Mouse (Mus musculus): ENCODE data around the gene Ect2. TPM values are rescaled to one million over a fixed set of nuclear protein-coding genes. Genes with fewer than 3 reads are reported as not detected.

The Ect2 gene
- polyA plus RNA-seq, 1 experiment from 2014 or later, result 55.9 TPM

GRCm38 (mm10) chr3:27070340-27070739 lies 83.3 kb downstream of the Ect2 start:
- no peaks in the 10 kb centered on the region for H3K9me3 ChIP-seq (replicated peaks; ENCODE audit: control insufficient read depth, low read length)
- H3K4me2 ChIP-seq, result no peak overlapping the region
- H3K4me1 ChIP-seq (ENCODE audit: control insufficient read depth, insufficient read depth, low read length), result no peaks in the 10 kb centered on the region
- H3K4me3 ChIP-seq (ENCODE audit: low read depth, low read length), result no peak overlapping the region
- no peak overlapping the region for H3K27ac ChIP-seq (ENCODE audit: low read depth, low read length)
- no peaks in the 10 kb centered on the region for H3K36me3 ChIP-seq (ENCODE audit: control insufficient read depth, insufficient read depth, low read length)
- no peak overlapping the region for H3K9ac ChIP-seq (ENCODE audit: low read depth, low read length)
- no peaks in the 10 kb centered on the region for H3K27me3 ChIP-seq (ENCODE audit: control insufficient read depth, insufficient read depth, low read length)
- no peak for ATAC-seq (replicated peaks; ENCODE audit: insufficient number of reproducible peaks, low FRiP score, low TSS enrichment)
- 85% methylated on average over 9 of the region's 9 CpGs for WGBS (ENCODE audit: insufficient replicate concordance)

- no peak overlapping the region for H3K4me3 ChIP-seq (ENCODE audit: low read depth, low read length)
- H3K4me1 ChIP-seq (ENCODE audit: control insufficient read depth, insufficient read depth, low read length), result no peaks in the 10 kb centered on the region
- H3K27me3 ChIP-seq (ENCODE audit: control insufficient read depth, insufficient read depth, low read length), result no peaks in the 10 kb centered on the region
- no peak overlapping the region for H3K27ac ChIP-seq (ENCODE audit: low read depth, low read length)
- no peaks in the 10 kb centered on the region for H3K36me3 ChIP-seq (ENCODE audit: control insufficient read depth, insufficient read depth, low read length)
- H3K9me3 ChIP-seq (replicated peaks; ENCODE audit: control insufficient read depth, low read length), result no peaks in the 10 kb centered on the region
- no peak for ATAC-seq (replicated peaks; ENCODE audit: insufficient number of reproducible peaks, low FRiP score, low TSS enrichment)
- no peak overlapping the region for H3K9ac ChIP-seq (ENCODE audit: low read depth, low read length)
- no peak overlapping the region for H3K4me2 ChIP-seq
Observed at GRCm38 (mm10) chr3:27067206-27067605, 86.5 kb downstream of the Ect2 start.

- Histone ChIP-seq H3K36me3 (ENCODE audit: control insufficient read depth, insufficient read depth, low read length) (no peaks in the 10 kb centered on the region), H3K4me1 (ENCODE audit: control insufficient read depth, insufficient read depth, low read length) (no peaks in the 10 kb centered on the region), H3K9me3 (replicated peaks; ENCODE audit: control insufficient read depth, low read length) (no peaks in the 10 kb centered on the region), H3K27me3 (ENCODE audit: control insufficient read depth, insufficient read depth, low read length) (no peaks in the 10 kb centered on the region), H3K4me3 (ENCODE audit: low read depth, low read length) (no peak overlapping the region), H3K4me2 (no peak overlapping the region), H3K27ac (ENCODE audit: low read depth, low read length) (no peak overlapping the region), H3K9ac (ENCODE audit: low read depth, low read length) (no peak overlapping the region)
- ATAC-seq (replicated peaks; ENCODE audit: insufficient number of reproducible peaks, low FRiP score, low TSS enrichment), result no peak
- WGBS (ENCODE audit: insufficient replicate concordance), result 79% methylated on average over 2 of the region's 2 CpGs
Observed at GRCm38 (mm10) chr3:27064886-27065285, 88.8 kb downstream of the Ect2 start.

GRCm38 (mm10) chr3:27063399-27064260 lies 90.0 kb downstream of the Ect2 start:
- no peak for ATAC-seq (replicated peaks; ENCODE audit: insufficient number of reproducible peaks, low FRiP score, low TSS enrichment)
- Histone ChIP-seq H3K36me3 (ENCODE audit: control insufficient read depth, insufficient read depth, low read length) (no peaks in the 10 kb centered on the region), H3K4me1 (ENCODE audit: control insufficient read depth, insufficient read depth, low read length) (no peaks in the 10 kb centered on the region), H3K9me3 (replicated peaks; ENCODE audit: control insufficient read depth, low read length) (no peaks in the 10 kb centered on the region), H3K4me3 (ENCODE audit: low read depth, low read length) (no peak overlapping the region), H3K9ac (ENCODE audit: low read depth, low read length) (no peak overlapping the region), H3K4me2 (no peak overlapping the region), H3K27ac (ENCODE audit: low read depth, low read length) (no peak overlapping the region), H3K27me3 (ENCODE audit: control insufficient read depth, insufficient read depth, low read length) (no peaks in the 10 kb centered on the region)
- 78% methylated on average over 11 of the region's 11 CpGs for WGBS (ENCODE audit: insufficient replicate concordance)

- 88% methylated on average over 12 of the region's 12 CpGs for WGBS (ENCODE audit: insufficient replicate concordance)
- Histone ChIP-seq H3K9me3 (replicated peaks; ENCODE audit: control insufficient read depth, low read length) (no peaks in the 10 kb centered on the region), H3K4me1 (ENCODE audit: control insufficient read depth, insufficient read depth, low read length) (no peaks in the 10 kb centered on the region), H3K4me2 (no peak overlapping the region), H3K27ac (ENCODE audit: low read depth, low read length) (no peak overlapping the region), H3K36me3 (ENCODE audit: control insufficient read depth, insufficient read depth, low read length) (no peaks in the 10 kb centered on the region), H3K4me3 (ENCODE audit: low read depth, low read length) (no peak overlapping the region), H3K27me3 (ENCODE audit: control insufficient read depth, insufficient read depth, low read length) (no peaks in the 10 kb centered on the region), H3K9ac (ENCODE audit: low read depth, low read length) (no peak overlapping the region)
- ATAC-seq (replicated peaks; ENCODE audit: insufficient number of reproducible peaks, low FRiP score, low TSS enrichment), result no peak
Observed at GRCm38 (mm10) chr3:27060441-27060840, 93.2 kb downstream of the Ect2 start.

- Histone ChIP-seq H3K27ac (ENCODE audit: low read depth, low read length) (no peak overlapping the region), H3K27me3 (ENCODE audit: control insufficient read depth, insufficient read depth, low read length) (no peaks in the 10 kb centered on the region), H3K9me3 (replicated peaks; ENCODE audit: control insufficient read depth, low read length) (no peaks in the 10 kb centered on the region), H3K4me2 (no peak overlapping the region), H3K36me3 (ENCODE audit: control insufficient read depth, insufficient read depth, low read length) (no peaks in the 10 kb centered on the region), H3K9ac (ENCODE audit: low read depth, low read length) (no peak overlapping the region), H3K4me3 (ENCODE audit: low read depth, low read length) (no peak overlapping the region), H3K4me1 (ENCODE audit: control insufficient read depth, insufficient read depth, low read length) (no peaks in the 10 kb centered on the region)
- WGBS (ENCODE audit: insufficient replicate concordance), result 79% methylated on average over 12 of the region's 12 CpGs
- no peak for ATAC-seq (replicated peaks; ENCODE audit: insufficient number of reproducible peaks, low FRiP score, low TSS enrichment)
Observed at GRCm38 (mm10) chr3:27059529-27060322, 94.0 kb downstream of the Ect2 start.

GRCm38 (mm10) chr3:27055471-27055870 lies 98.2 kb downstream of the Ect2 start:
- H3K9ac ChIP-seq (ENCODE audit: low read depth, low read length), result no peak overlapping the region
- H3K9me3 ChIP-seq (replicated peaks; ENCODE audit: control insufficient read depth, low read length), result no peaks in the 10 kb centered on the region
- no peaks in the 10 kb centered on the region for H3K4me1 ChIP-seq (ENCODE audit: control insufficient read depth, insufficient read depth, low read length)
- no peaks in the 10 kb centered on the region for H3K27me3 ChIP-seq (ENCODE audit: control insufficient read depth, insufficient read depth, low read length)
- no peak overlapping the region for H3K4me2 ChIP-seq
- no peak overlapping the region for H3K27ac ChIP-seq (ENCODE audit: low read depth, low read length)
- no peaks in the 10 kb centered on the region for H3K36me3 ChIP-seq (ENCODE audit: control insufficient read depth, insufficient read depth, low read length)
- H3K4me3 ChIP-seq (ENCODE audit: low read depth, low read length), result no peak overlapping the region
- WGBS (ENCODE audit: insufficient replicate concordance), result 79% methylated on average over 3 of the region's 3 CpGs
- ATAC-seq (replicated peaks; ENCODE audit: insufficient number of reproducible peaks, low FRiP score, low TSS enrichment), result no peak

- Histone ChIP-seq H3K36me3 (ENCODE audit: control insufficient read depth, insufficient read depth, low read length) (no peaks in the 10 kb centered on the region), H3K4me3 (ENCODE audit: low read depth, low read length) (no peak overlapping the region), H3K27ac (ENCODE audit: low read depth, low read length) (no peak overlapping the region), H3K4me1 (ENCODE audit: control insufficient read depth, insufficient read depth, low read length) (no peaks in the 10 kb centered on the region), H3K4me2 (no peak overlapping the region), H3K9ac (ENCODE audit: low read depth, low read length) (no peak overlapping the region), H3K27me3 (ENCODE audit: control insufficient read depth, insufficient read depth, low read length) (no peaks in the 10 kb centered on the region), H3K9me3 (replicated peaks; ENCODE audit: control insufficient read depth, low read length) (no peaks in the 10 kb centered on the region)
- ATAC-seq (replicated peaks; ENCODE audit: insufficient number of reproducible peaks, low FRiP score, low TSS enrichment), result no peak
- WGBS (ENCODE audit: insufficient replicate concordance), result 77% methylated on average over 2 of the region's 2 CpGs
Observed at GRCm38 (mm10) chr3:27054766-27055165, 98.9 kb downstream of the Ect2 start.

All from heart, embryonic 11.5 days (tissue).